Mouse (Mus musculus): Measurements from ENCODE around the gene Hip1r.
"Not testable (repeated sequence)": the region's sequence is repeated elsewhere in the genome, so short reads cannot be mapped to it uniquely, and the experiment has no call there.

The Hip1r gene

GRCm38 (mm10) chr5:124035806-124036205 is 62.4 kb downstream of the Hip1r start:
- no peak for DNase-seq (ENCODE audit: low spot score in 2 of 2)

- no peak for DNase-seq (ENCODE audit: low spot score in 2 of 2)
Observed at GRCm38 (mm10) chr5:124036341-124036740, 62.9 kb downstream of the Hip1r start.

GRCm38 (mm10) chr5:124036836-124037235 is 63.4 kb downstream of the Hip1r start:
- peak in 1 of 2 experiments; percentile 62 for DNase-seq (ENCODE audit: low spot score in 2 of 2)

- DNase-seq (ENCODE audit: low spot score in 2 of 2): no peak
Observed at GRCm38 (mm10) chr5:124039602-124040001, 66.2 kb downstream of the Hip1r start.

GRCm38 (mm10) chr5:124041097-124041496 is 67.7 kb downstream of the Hip1r start:
- DNase-seq (ENCODE audit: low spot score in 2 of 2): no peak

GRCm38 (mm10) chr5:124043212-124043978 is 70.0 kb downstream of the Hip1r start:
- DNase-seq (ENCODE audit: low spot score in 2 of 2): no peak

GRCm38 (mm10) chr5:124043999-124044398 is 70.6 kb downstream of the Hip1r start:
- DNase-seq (ENCODE audit: low spot score in 2 of 2): no peak

- DNase-seq (ENCODE audit: low spot score in 2 of 2): no peak
Observed at GRCm38 (mm10) chr5:124045453-124046010, 72.1 kb downstream of the Hip1r start.

- no peak for DNase-seq (ENCODE audit: low spot score in 2 of 2)
Observed at GRCm38 (mm10) chr5:124046741-124047401, 73.4 kb downstream of the Hip1r start.

GRCm38 (mm10) chr5:124049249-124050045 is 76.0 kb downstream of the Hip1r start:
- DNase-seq (ENCODE audit: low spot score in 2 of 2): no peak

- DNase-seq (ENCODE audit: low spot score in 2 of 2): peak; percentile 48 to 56
Observed at GRCm38 (mm10) chr5:124050095-124051050, 76.9 kb downstream of the Hip1r start.

- peak; percentile 64 to 71 for DNase-seq (ENCODE audit: low spot score in 2 of 2)
Observed at GRCm38 (mm10) chr5:124051899-124052491, 78.6 kb downstream of the Hip1r start.

- DNase-seq (ENCODE audit: low spot score in 2 of 2): not testable (repeated sequence)
Observed at GRCm38 (mm10) chr5:124052641-124053040, 79.2 kb downstream of the Hip1r start.

All from spleen, postnatal 10 days (tissue).